Mouse (Mus musculus) adipocyte (in vitro differentiated cells): ENCODE results near the gene Pdzd7.
"Not testable (repeated sequence)": the region's sequence is repeated elsewhere in the genome, so short reads cannot be mapped to it uniquely, and the experiment has no call there.

ENCODE experiments used
- DNase-seq: peaks from one replicate; pipeline ENCODE4 v3.0.0-alpha.2; 2016; ENCODE audit warnings: low spot score

The Pdzd7 gene

GRCm38 (mm10) chr19:45058113-45058839 lies 12.8 kb upstream of the Pdzd7 start:
- peak; percentile 99 for DNase-seq

- no peak for DNase-seq
Observed at GRCm38 (mm10) chr19:45057724-45058112, 12.2 kb upstream of the Pdzd7 start.

- DNase-seq: peak; percentile 22
Observed at GRCm38 (mm10) chr19:45056908-45057698, 11.6 kb upstream of the Pdzd7 start.

- DNase-seq: peak; percentile 83
Observed at GRCm38 (mm10) chr19:45056364-45056763, 10.8 kb upstream of the Pdzd7 start.

- no peak for DNase-seq
Observed at GRCm38 (mm10) chr19:45054892-45055690, 9.6 kb upstream of the Pdzd7 start.

GRCm38 (mm10) chr19:45053451-45053850 lies 7.9 kb upstream of the Pdzd7 start:
- DNase-seq: no peak

- no peak for DNase-seq
Observed at GRCm38 (mm10) chr19:45049523-45049922, 4.0 kb upstream of the Pdzd7 start.

GRCm38 (mm10) chr19:45048644-45049365 lies 3.3 kb upstream of the Pdzd7 start:
- DNase-seq: no peak

GRCm38 (mm10) chr19:45047935-45048643 lies 2.6 kb upstream of the Pdzd7 start:
- DNase-seq: no peak

- peak; percentile 93 for DNase-seq
Observed at GRCm38 (mm10) chr19:45047417-45047934, 2.0 kb upstream of the Pdzd7 start, which contains the start of gene Sfxn3. TSS of gene Sfxn3 (plus strand) at chr19:45047503.

GRCm38 (mm10) chr19:45046523-45047321 lies 1.2 kb upstream of the Pdzd7 start:
- no peak for DNase-seq

GRCm38 (mm10) chr19:45045236-45045635 lies 281 bp downstream of the Pdzd7 start:
- no peak for DNase-seq

GRCm38 (mm10) chr19:45044389-45044927 lies 1.1 kb downstream of the Pdzd7 start:
- no peak for DNase-seq

- DNase-seq: no peak
Observed at GRCm38 (mm10) chr19:45040214-45040613, 5.3 kb downstream of the Pdzd7 start.

- not testable (repeated sequence) for DNase-seq
Observed at GRCm38 (mm10) chr19:45038198-45038597, 7.3 kb downstream of the Pdzd7 start.

GRCm38 (mm10) chr19:45036867-45037266 lies 8.7 kb downstream of the Pdzd7 start:
- DNase-seq: no peak

GRCm38 (mm10) chr19:45032570-45033332 lies 12.8 kb downstream of the Pdzd7 start:
- peak; percentile 58 for DNase-seq

GRCm38 (mm10) chr19:45031780-45032179 lies 13.7 kb downstream of the Pdzd7 start:
- peak; percentile 92 for DNase-seq
